Mouse (Mus musculus) embryonic facial prominence, embryonic 15.5 days (tissue): Measurements from ENCODE around the gene Mansc1. TPM values are rescaled to one million over a fixed set of nuclear protein-coding genes. Genes with fewer than 3 reads are reported as not detected.
A peak's percentile ranks its signal among the peaks of the same experiment; 100 is the strongest.

ENCODE experiments used
- ATAC-seq: fragments of 200-750 bp; cut with Nextera tagmentation; 2 replicates; pipeline ENCODE4 v1.8.0; 2017; ENCODE audit warnings: low read depth, moderate TSS enrichment; ENCODE audit not compliant: insufficient number of reproducible peaks, low FRiP score, low TSS enrichment
- H3K27ac ChIP-seq: fragments of 300-500 bp; sonication (generic); replicated peaks from 2 replicates; pipeline ENCODE4 v1.5.1; 2015; ENCODE audit warnings: mild to moderate bottlenecking, inconsistent platforms
- H3K27me3 ChIP-seq: fragments of 300-500 bp; sonication (generic); 2 replicates; pipeline ENCODE4 v1.6.1; 2015; ENCODE audit warnings: inconsistent platforms
- H3K36me3 ChIP-seq: fragments of 300-500 bp; sonication (generic); 2 replicates; pipeline ENCODE4 v1.6.1; 2015; ENCODE audit warnings: mild to moderate bottlenecking, inconsistent platforms
- H3K4me1 ChIP-seq: fragments of 300-500 bp; sonication (generic); 2 replicates; pipeline ENCODE4 v1.6.1; 2015; ENCODE audit warnings: inconsistent platforms
- H3K4me2 ChIP-seq: fragments of 300-500 bp; sonication (generic); replicated peaks from 2 replicates; pipeline ENCODE4 v1.6.1; 2015; ENCODE audit warnings: mild to moderate bottlenecking, inconsistent platforms
- H3K4me3 ChIP-seq: fragments of 300-500 bp; sonication (generic); replicated peaks from 2 replicates; pipeline ENCODE4 v1.5.1; 2015; ENCODE audit warnings: mild to moderate bottlenecking, inconsistent platforms
- H3K9ac ChIP-seq: fragments of 300-500 bp; sonication (generic); 2 replicates; pipeline ENCODE4 v1.6.1; 2015; ENCODE audit warnings: inconsistent platforms
- H3K9me3 ChIP-seq: fragments of 300-500 bp; sonication (generic); replicated peaks from 2 replicates; pipeline ENCODE4 v1.6.1; 2016; ENCODE audit warnings: inconsistent platforms
- WGBS: fragments of 180-500 bp; shearing (Covaris S2); methylation state at CpG from one replicate; pipeline ENCODE4 v1.1.7; 2015; 5-methylcytosine and 5-hydroxymethylcytosine counted together
- polyA plus RNA-seq: library from polyadenylated mRNA; unstranded; fragments of >200 nt; fragmentation: Nextera tagmentation; extraction: Ambion mirVana; gene quantifications from 2 replicates; pipeline ENCODE4 v1.2.1, GENCODE M21; 2015

The Mansc1 gene
- polyA plus RNA-seq, 1 experiment from 2014 or later = 3.5 TPM

DNA sequence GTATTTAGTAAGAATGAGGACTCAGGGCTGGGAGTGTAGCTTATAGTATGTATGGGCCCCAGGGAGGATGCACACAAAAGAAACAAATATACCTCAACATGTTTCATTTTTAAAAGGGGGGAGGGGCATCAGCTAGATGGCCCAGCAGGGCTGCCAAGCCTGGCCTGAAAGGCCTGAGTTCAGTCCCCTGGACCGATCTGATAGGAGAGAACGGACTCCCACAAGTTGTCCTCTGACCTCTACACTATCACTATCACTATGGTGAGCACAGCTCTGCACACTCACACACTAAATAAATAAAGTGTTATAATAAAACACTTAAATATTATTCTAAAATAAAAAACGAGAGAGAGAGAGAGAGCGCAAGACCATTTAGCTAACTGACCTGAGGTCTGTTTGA is 18.0 kb downstream of the Mansc1 start:
- no peak overlapping the region for H3K9ac ChIP-seq
- H3K4me2 ChIP-seq = no peak overlapping the region
- no peaks in the 10 kb centered on the region for H3K36me3 ChIP-seq
- WGBS = 78% methylated on average over 4 of the region's 4 CpGs
- H3K9me3 ChIP-seq = no peaks in the 10 kb centered on the region
- no peaks in the 10 kb centered on the region for H3K27me3 ChIP-seq
- no peak overlapping the region for H3K27ac ChIP-seq
- peaks cover 5% of the 10 kb centered on the region for H3K4me1 ChIP-seq
- no peak for ATAC-seq
- no peak overlapping the region for H3K4me3 ChIP-seq

DNA sequence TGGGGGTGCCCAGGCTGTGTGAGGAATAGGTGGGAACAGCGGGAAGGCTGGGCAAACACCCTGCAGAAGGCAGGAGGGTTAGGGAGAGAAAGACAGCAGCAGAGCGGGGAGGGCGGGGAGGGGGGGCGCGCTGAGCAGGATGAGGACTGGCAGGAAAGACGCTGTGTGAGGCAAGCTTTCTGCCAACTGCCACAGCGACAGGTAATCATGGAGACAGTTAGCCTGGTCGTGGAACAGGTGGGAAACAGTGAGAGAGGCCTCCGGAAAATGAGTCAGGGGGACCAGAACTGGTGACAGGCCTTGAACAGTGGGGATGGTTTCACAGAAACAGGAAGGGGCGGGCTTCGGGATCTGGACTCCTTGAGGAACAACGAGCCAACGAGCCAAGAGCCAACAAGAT is 20.4 kb downstream of the Mansc1 start:
- WGBS = 65% methylated on average over 13 of the region's 13 CpGs
- Histone ChIP-seq H3K9ac (no peak overlapping the region), H3K36me3 (no peaks in the 10 kb centered on the region), H3K4me2 (no peak overlapping the region), H3K4me1 (peaks cover 7% of the 10 kb centered on the region), H3K9me3 (no peaks in the 10 kb centered on the region), H3K4me3 (no peak overlapping the region), H3K27me3 (no peaks in the 10 kb centered on the region), H3K27ac (no peak overlapping the region)
- ATAC-seq = no peak

DNA sequence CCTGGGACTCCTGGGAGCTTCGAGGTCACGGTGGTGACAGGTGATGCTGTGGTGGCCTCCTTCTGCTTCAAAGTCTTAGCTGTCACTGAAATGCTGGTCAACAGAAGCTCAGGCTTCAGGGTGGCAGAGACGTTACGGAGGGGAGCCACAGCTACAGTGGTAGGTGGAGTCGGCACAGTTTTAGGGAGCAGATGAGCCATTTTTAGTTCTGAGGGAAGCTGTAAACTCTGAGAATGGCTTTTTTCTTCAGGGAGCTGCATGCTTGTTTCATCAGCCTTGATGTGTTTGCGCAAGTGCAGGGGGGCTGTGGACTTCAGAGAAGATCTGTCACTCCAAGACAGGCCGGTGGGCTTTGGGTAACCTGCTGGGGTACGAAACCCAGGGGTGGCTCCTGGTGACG is 21.9 kb downstream of the Mansc1 start:
- H3K27me3 ChIP-seq = no peaks in the 10 kb centered on the region
- no peak overlapping the region for H3K27ac ChIP-seq
- H3K4me3 ChIP-seq = no peak overlapping the region
- H3K36me3 ChIP-seq = no peaks in the 10 kb centered on the region
- peaks cover 16% of the 10 kb centered on the region for H3K4me1 ChIP-seq
- WGBS = 86% methylated on average over 9 of the region's 9 CpGs
- H3K9ac ChIP-seq = no peak overlapping the region
- H3K4me2 ChIP-seq = no peak overlapping the region
- no peak for ATAC-seq
- H3K9me3 ChIP-seq = no peaks in the 10 kb centered on the region

DNA sequence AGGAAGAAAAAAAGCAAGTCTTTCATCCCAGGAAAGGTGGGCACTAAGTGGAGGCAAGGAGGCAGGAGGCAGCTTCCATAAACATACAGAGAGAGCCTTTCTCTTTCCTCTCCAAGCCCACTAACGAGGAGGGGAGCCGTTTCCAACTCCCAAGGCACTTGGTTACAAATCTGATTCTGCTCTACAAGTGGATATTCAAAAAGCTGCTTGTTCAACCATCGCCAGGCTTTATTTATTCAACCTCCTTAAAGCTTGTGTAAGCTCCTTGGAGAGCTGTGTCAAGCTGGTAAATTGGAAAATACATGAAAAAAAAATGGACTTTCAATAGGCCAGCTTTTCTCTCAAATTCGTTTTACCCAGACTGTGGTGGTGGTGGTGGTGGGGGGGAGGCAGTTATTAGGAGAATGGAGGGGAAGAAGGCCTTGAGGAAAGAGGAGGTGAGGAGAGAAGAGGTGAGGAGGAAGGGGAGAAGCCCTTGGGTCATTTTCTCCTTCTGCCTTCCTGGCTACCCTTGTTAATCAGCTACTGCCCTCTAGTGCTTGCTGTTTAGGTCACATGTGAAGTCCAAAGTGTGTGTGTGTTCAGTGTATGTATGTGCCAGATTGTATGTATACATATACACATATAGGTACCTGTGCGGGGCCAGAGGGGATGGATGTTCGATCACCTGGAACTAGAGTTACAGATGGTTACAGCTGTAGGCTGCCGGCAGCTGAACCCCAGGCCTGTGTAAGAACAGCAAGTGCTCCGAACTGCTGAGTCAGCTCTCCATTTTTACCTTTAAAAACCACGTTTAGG is 25.1 kb downstream of the Mansc1 start:
- Histone ChIP-seq H3K9me3 (no peaks in the 10 kb centered on the region), H3K9ac (no peak overlapping the region), H3K27ac (peak overlapping the region; percentile 52), H3K27me3 (no peaks in the 10 kb centered on the region), H3K4me2 (no peak overlapping the region), H3K36me3 (no peaks in the 10 kb centered on the region), H3K4me1 (peaks cover 13% of the 10 kb centered on the region), H3K4me3 (no peak overlapping the region)
- ATAC-seq = peak; percentile 23; the same call in 1 of the 2 replicates
- 52% methylated on average over 9 of the region's 9 CpGs for WGBS

DNA sequence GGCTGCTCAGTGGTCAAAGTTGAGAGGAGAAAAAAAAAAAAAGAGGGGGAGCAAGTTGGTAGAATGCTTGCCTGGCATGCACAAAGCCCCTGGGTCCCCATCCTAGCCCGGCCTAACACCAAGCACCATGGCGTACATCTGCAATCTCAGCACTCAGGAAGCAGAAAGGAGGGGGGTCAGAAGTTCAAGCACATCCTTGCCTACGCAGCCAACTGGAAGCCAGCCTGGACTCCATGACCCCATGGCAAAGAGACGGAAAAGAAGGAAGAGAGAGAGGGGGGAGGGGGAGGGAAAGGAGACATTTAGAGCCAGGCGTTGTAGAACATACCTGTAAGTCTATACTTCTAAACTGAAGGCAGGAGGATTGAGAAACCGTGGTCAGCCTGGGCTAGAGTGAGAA is 25.7 kb downstream of the Mansc1 start:
- H3K27me3 ChIP-seq = no peaks in the 10 kb centered on the region
- no peaks in the 10 kb centered on the region for H3K9me3 ChIP-seq
- H3K4me2 ChIP-seq = no peak overlapping the region
- ATAC-seq = peak; percentile 21; the same call in 1 of the 2 replicates
- no peaks in the 10 kb centered on the region for H3K36me3 ChIP-seq
- no peak overlapping the region for H3K4me3 ChIP-seq
- peak overlapping the region; percentile 52 for H3K27ac ChIP-seq
- peaks cover 19% of the 10 kb centered on the region for H3K4me1 ChIP-seq
- no peak overlapping the region for H3K9ac ChIP-seq
- 48% methylated on average over 6 of the region's 6 CpGs for WGBS

DNA sequence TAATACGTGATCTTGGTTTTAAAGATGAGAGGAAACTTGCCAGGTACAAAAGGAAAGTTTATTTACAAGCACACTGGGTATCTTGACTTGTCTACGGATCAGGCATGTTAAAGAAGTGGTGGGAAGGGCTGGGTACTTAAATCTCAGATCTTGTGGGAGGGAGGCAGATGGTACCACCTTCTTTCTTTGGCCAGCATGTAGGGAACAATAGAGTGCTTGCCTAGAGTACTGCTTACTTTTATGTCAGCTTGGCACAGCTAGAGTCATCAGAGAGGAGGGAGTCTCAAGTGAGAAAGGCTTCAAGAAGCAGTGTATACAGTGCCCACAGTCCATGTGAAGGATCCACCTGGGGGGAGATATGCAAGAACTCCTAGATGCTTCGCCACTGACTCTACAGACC is 27.1 kb downstream of the Mansc1 start:
- 85% methylated on average over 3 of the region's 3 CpGs for WGBS
- ATAC-seq = no peak
- H3K9me3 ChIP-seq = no peaks in the 10 kb centered on the region

DNA sequence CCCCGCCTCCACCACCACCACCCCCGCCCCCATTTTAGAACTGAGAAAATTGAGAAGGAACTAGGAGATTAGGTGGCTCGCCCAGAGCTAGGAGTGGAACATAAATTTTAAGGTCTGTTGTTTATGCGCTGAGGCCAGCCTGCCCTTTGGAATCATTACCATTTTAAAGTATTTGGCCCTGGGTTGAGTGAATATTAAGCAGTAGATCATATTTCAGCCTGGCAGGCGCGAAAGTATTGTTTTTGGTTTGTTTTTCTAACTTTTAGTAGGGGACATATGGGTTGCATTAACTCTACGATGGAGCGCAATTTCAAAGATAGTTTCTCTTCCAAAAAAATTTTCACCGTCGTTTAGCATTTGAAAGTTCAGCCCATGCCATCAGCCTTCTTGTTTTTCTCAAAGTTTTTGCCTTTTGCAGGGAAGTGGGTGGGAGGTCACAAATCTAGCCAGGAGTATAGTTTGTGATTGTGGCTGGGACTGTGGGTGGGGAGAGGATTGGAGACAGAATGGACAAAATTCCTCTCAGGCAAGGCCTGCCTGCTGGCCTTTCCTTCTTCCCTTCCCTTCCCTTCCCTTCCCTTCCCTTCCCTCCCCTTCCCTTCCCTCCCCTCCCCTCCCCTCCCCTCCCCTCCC is 29.8 kb downstream of the Mansc1 start:
- Histone ChIP-seq H3K4me1 (peaks cover 21% of the 10 kb centered on the region), H3K27me3 (no peaks in the 10 kb centered on the region), H3K9ac (no peak overlapping the region), H3K27ac (peak overlapping the region; percentile 80), H3K4me2 (0 out of 2 replicates have a peak overlapping the region, but pooled peaks have one; percentile 3), H3K4me3 (no peak overlapping the region), H3K36me3 (no peaks in the 10 kb centered on the region), H3K9me3 (no peaks in the 10 kb centered on the region)
- peak; percentile 74 for ATAC-seq
- 12% methylated on average over 10 of the region's 10 CpGs for WGBS

More for the DNA sequence above, 27.1 kb downstream of the Mansc1 start:
- Histone ChIP-seq H3K4me2 (no peak overlapping the region), H3K36me3 (no peaks in the 10 kb centered on the region), H3K4me3 (no peak overlapping the region), H3K4me1 (peaks cover 21% of the 10 kb centered on the region), H3K27me3 (no peaks in the 10 kb centered on the region), H3K27ac (no peak overlapping the region), H3K9ac (no peak overlapping the region)

DNA sequence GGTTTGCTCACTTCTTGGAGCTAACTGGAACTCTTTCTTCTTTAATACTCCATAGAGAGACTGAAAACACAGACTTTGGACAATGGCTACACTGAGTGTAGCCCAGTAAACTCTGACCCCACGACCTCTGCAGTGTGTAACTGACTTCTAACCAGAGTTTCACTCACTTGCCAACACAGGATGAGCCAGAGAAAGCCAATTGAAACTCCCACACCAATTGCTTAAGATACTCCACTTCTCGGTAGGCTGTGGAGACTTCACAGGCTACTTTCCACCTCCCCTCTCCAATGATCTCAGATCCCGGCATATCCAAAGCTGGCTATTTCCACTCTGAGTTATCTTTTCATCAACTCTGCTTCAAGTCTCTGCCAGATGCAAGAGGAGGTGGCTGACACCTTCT is 30.5 kb downstream of the Mansc1 start:
- no peak overlapping the region for H3K9ac ChIP-seq
- H3K9me3 ChIP-seq = no peaks in the 10 kb centered on the region
- peaks cover 18% of the 10 kb centered on the region for H3K4me1 ChIP-seq
- H3K4me2 ChIP-seq = no peak overlapping the region
- 38% methylated on average over 3 of the region's 3 CpGs for WGBS
- ATAC-seq = no peak
- no peaks in the 10 kb centered on the region for H3K27me3 ChIP-seq
- H3K27ac ChIP-seq = peak overlapping the region; percentile 81
- no peaks in the 10 kb centered on the region for H3K36me3 ChIP-seq
- no peak overlapping the region for H3K4me3 ChIP-seq

DNA sequence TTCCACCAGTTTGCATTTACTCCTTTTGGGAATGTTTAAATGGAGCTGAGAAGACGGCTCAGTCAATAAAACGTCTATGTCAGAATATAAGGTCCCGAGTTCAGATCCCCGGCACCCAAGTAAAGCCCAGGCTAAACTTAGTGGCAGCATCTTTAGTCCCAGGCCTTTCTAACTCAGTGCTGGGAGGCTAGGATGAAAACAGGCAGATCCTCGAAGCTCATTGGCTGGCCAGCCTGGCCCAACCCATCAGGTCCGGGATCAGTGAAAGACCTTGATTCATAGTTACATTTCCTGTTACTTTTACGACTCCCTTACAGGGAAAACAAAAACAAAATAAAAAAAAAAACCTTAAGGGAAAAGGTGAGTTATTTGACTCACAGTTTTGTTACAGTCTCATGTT is 31.2 kb downstream of the Mansc1 start:
- WGBS = 62% methylated on average over 7 of the region's 7 CpGs
- no peaks in the 10 kb centered on the region for H3K9me3 ChIP-seq
- H3K4me2 ChIP-seq = no peak overlapping the region
- H3K27me3 ChIP-seq = no peaks in the 10 kb centered on the region
- no peaks in the 10 kb centered on the region for H3K36me3 ChIP-seq
- no peak overlapping the region for H3K9ac ChIP-seq
- H3K4me1 ChIP-seq = peaks cover 12% of the 10 kb centered on the region
- H3K4me3 ChIP-seq = no peak overlapping the region
- ATAC-seq = no peak
- H3K27ac ChIP-seq = peak overlapping the region; percentile 81

DNA sequence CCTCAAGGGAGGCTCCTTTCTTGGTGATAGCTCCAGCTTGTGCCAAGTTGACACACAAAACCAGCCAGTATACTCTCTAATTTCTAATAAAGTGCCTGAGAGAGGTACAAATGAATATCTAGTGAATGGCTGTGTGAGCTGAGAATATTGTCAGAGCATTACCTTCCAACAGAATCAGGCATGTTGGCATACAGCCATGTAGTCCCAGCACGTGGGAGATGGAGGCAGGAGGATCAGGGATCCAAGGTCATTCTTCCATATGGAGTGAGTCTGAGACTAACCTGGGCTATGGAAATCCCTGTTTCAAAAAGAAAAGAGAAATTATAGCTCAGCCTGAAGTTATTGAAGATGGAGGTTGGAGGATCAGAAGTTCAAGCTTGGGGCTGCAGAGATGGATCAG is 33.0 kb downstream of the Mansc1 start:
- 46% methylated on average over 1 of the region's 1 CpGs for WGBS
- H3K9me3 ChIP-seq = no peaks in the 10 kb centered on the region

DNA sequence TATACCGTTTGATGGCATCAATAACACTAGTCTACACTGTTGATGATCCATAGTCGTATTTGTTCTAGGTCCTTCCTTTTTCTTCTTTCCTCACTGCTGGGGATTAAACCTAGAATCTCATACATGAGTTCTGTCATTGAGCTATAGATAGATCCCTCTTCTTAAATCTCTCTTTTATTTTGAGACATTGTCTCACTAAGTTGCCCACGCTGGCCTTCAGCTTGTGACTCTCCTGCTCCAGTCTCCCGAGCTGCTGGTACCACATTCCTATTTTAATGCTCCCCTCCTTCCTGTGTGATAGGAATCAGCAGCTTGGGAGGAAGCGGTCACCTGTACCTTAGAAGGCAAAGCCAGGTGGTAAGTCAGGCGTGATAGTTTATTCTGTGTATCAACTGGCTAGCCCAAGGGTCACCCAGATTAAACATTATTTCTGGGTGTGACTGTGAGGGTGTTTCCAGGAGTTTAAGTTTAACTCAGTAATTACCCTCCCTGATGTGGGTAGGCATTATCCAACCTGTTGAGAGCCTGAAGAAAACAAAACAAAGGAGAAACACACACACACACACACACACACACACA is 34.5 kb downstream of the Mansc1 start:
- Histone ChIP-seq H3K9me3 (no peaks in the 10 kb centered on the region), H3K27me3 (no peaks in the 10 kb centered on the region), H3K4me1 (peaks cover 7% of the 10 kb centered on the region; the same call in 1 of the 2 replicates), H3K27ac (no peak overlapping the region), H3K9ac (no peak overlapping the region), H3K36me3 (no peaks in the 10 kb centered on the region), H3K4me2 (no peak overlapping the region), H3K4me3 (no peak overlapping the region)
- ATAC-seq = no peak
- 91% methylated on average over 6 of the region's 6 CpGs for WGBS

More for the DNA sequence above, 33.0 kb downstream of the Mansc1 start:
- Histone ChIP-seq H3K9ac (no peak overlapping the region), H3K4me3 (no peak overlapping the region), H3K27me3 (no peaks in the 10 kb centered on the region), H3K36me3 (no peaks in the 10 kb centered on the region), H3K4me1 (peaks cover 10% of the 10 kb centered on the region; the same call in 1 of the 2 replicates), H3K4me2 (no peak overlapping the region), H3K27ac (no peak overlapping the region)
- ATAC-seq = no peak
